Mouse (Mus musculus): Measurements from ENCODE around the gene 4931440F15Rik.

The 4931440F15Rik gene

GRCm38 (mm10) chr11:29801432-29802427, 23.7 kb downstream of the 4931440F15Rik start:
- DNase-seq (ENCODE audit: low spot score): no peak

GRCm38 (mm10) chr11:29799839-29800238, 25.6 kb downstream of the 4931440F15Rik start:
- no peak for DNase-seq (ENCODE audit: low spot score)

GRCm38 (mm10) chr11:29795106-29795505, 30.4 kb downstream of the 4931440F15Rik start:
- no peak for DNase-seq (ENCODE audit: low spot score)

GRCm38 (mm10) chr11:29794475-29794874, 31.0 kb downstream of the 4931440F15Rik start:
- no peak for DNase-seq (ENCODE audit: low spot score)

- DNase-seq (ENCODE audit: low spot score): no peak
Observed at GRCm38 (mm10) chr11:29790796-29791195, 34.7 kb downstream of the 4931440F15Rik start.

- no peak for DNase-seq (ENCODE audit: low spot score)
Observed at GRCm38 (mm10) chr11:29788921-29789638, 36.4 kb downstream of the 4931440F15Rik start.

- DNase-seq (ENCODE audit: low spot score): no peak
Observed at GRCm38 (mm10) chr11:29788499-29788898, 37.0 kb downstream of the 4931440F15Rik start.

- no peak for DNase-seq (ENCODE audit: low spot score)
Observed at GRCm38 (mm10) chr11:29787473-29787872, 38.0 kb downstream of the 4931440F15Rik start.

GRCm38 (mm10) chr11:29786583-29787219, 38.8 kb downstream of the 4931440F15Rik start:
- no peak for DNase-seq (ENCODE audit: low spot score)

GRCm38 (mm10) chr11:29779409-29780026, 46.0 kb downstream of the 4931440F15Rik start:
- DNase-seq (ENCODE audit: low spot score): no peak

- DNase-seq (ENCODE audit: low spot score): no peak
Observed at GRCm38 (mm10) chr11:29778936-29779335, 46.5 kb downstream of the 4931440F15Rik start.

- DNase-seq (ENCODE audit: low spot score): no peak
Observed at GRCm38 (mm10) chr11:29777964-29778363, 47.5 kb downstream of the 4931440F15Rik start.

- no peak for DNase-seq (ENCODE audit: low spot score)
Observed at GRCm38 (mm10) chr11:29774760-29775159, 50.7 kb downstream of the 4931440F15Rik start.

- DNase-seq (ENCODE audit: low spot score): no peak
Observed at GRCm38 (mm10) chr11:29774296-29774695, 51.2 kb downstream of the 4931440F15Rik start.
